Mouse (Mus musculus) forebrain, embryonic 11.5 days (tissue): ENCODE measurements at regions not wholly inside any gene's neighbourhood (a gene's known extent, or its start where the extent isn't known, plus 50 kb on each side); places are given as distances from the start of the nearest gene placed in this dataset.
"Not testable (repeated sequence)": the region's sequence is repeated elsewhere in the genome, so short reads cannot be mapped to it uniquely, and the experiment has no call there.

Source experiments
- ATAC-seq: fragments of 200-750 bp; cut with Nextera tagmentation; replicated peaks from 2 replicates; pipeline ENCODE4 v1.8.0; 2017; ENCODE audit warnings: moderate TSS enrichment; ENCODE audit not compliant: low FRiP score
- DNase-seq: peaks from one replicate; pipeline ENCODE4 v3.0.0-alpha.2; 2017; ENCODE audit warnings: low spot score
- H3K27ac ChIP-seq: fragments of 300-500 bp; sonication (generic); 2 replicates; pipeline ENCODE4 v1.5.1; 2014; ENCODE audit warnings: low read depth, low read length
- H3K27me3 ChIP-seq: fragments of 300-500 bp; sonication (generic); 2 replicates; pipeline ENCODE4 v1.6.1; 2014; ENCODE audit warnings: mild to moderate bottlenecking, low read length, mixed read lengths; ENCODE audit not compliant: control insufficient read depth, insufficient read depth
- H3K36me3 ChIP-seq: fragments of 300-500 bp; sonication (generic); 2 replicates; pipeline ENCODE4 v1.6.1; 2014; ENCODE audit warnings: mild to moderate bottlenecking, low read length, moderate library complexity, mixed read lengths; ENCODE audit not compliant: control insufficient read depth, insufficient read depth
- H3K4me1 ChIP-seq: fragments of 300-500 bp; sonication (generic); replicated peaks from 2 replicates; pipeline ENCODE4 v1.6.1; 2014; ENCODE audit warnings: low read length, mixed read lengths; ENCODE audit not compliant: control insufficient read depth, insufficient read depth
- H3K4me2 ChIP-seq: fragments of 300-500 bp; sonication (generic); 2 replicates; pipeline ENCODE4 v1.6.1; 2014; ENCODE audit warnings: low read depth, mild to moderate bottlenecking, low read length, moderate library complexity, mixed read lengths; ENCODE audit not compliant: severe bottlenecking
- H3K4me3 ChIP-seq: fragments of 300-500 bp; sonication (generic); 2 replicates; pipeline ENCODE4 v1.5.1; 2014; ENCODE audit warnings: low read depth, low read length
- H3K9ac ChIP-seq: fragments of 300-500 bp; sonication (generic); 2 replicates; pipeline ENCODE4 v1.6.1; 2014; ENCODE audit warnings: low read length
- H3K9me3 ChIP-seq: fragments of 300-500 bp; sonication (generic); 2 replicates; pipeline ENCODE4 v1.6.1; 2016; ENCODE audit warnings: low read length, mixed read lengths; ENCODE audit not compliant: control insufficient read depth
- WGBS: fragments of 180-500 bp; shearing (Covaris S2); extraction: QIAGEN DNeasy Blood & Tissue Kit; methylation state at CpG from one replicate; pipeline ENCODE4 v1.1.7; 2014; 5-methylcytosine and 5-hydroxymethylcytosine counted together

DNA sequence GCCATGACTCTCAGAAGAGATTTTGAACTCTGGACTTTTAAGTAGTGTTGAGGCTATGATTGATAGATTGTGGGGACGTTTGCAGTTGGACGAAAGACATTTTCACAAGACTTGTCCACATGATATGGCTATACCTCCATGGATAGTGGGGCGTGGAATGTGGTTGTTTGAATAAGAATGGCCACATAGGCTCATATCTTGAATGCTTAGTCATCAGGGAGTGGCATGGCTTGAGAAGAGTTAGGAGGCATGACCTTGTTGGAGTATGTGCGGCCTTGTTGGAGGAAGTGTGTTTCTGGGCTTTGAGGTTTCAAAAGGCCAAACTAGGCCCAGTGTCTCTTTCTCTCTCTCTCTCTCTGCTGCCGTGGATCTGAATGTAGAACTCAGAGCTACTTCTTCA is 204.7 kb upstream of the Pclo start:
- no peak for DNase-seq
- ATAC-seq: no peak
- Histone ChIP-seq H3K9me3 (no peaks in the 10 kb centered on the region), H3K4me3 (no peak overlapping the region), H3K4me1 (no peaks in the 10 kb centered on the region), H3K4me2 (no peak overlapping the region), H3K27me3 (no peaks in the 10 kb centered on the region), H3K9ac (no peak overlapping the region), H3K36me3 (no peaks in the 10 kb centered on the region), H3K27ac (no peak overlapping the region)
- WGBS: 90% methylated on average over 5 of the region's 5 CpGs

DNA sequence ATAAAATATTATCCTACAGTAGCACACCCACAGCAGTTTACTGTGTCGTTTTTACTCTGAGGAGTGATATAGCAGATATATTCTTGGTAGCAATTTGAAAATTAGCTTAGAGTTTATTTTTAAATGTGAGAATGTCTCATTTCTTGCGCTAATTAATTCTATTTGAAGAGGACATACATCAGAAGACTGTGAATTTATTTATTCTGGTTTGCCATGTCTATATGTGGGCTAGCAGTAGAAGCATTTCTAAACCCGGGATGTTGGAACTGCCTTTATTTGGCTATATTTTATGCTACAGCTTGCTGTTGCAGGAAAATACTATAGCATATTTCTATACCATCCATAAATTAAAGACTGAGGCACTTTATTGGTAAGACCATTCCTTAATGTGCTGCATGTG is 203.0 kb upstream of the Pclo start:
- ATAC-seq: no peak
- H3K36me3 ChIP-seq: no peaks in the 10 kb centered on the region
- H3K4me1 ChIP-seq: no peaks in the 10 kb centered on the region
- H3K9ac ChIP-seq: no peak overlapping the region
- no peak overlapping the region for H3K27ac ChIP-seq
- no peaks in the 10 kb centered on the region for H3K27me3 ChIP-seq
- no peaks in the 10 kb centered on the region for H3K9me3 ChIP-seq
- no peak overlapping the region for H3K4me2 ChIP-seq
- DNase-seq: no peak
- 89% methylated on average over 3 of the region's 3 CpGs for WGBS
- no peak overlapping the region for H3K4me3 ChIP-seq

DNA sequence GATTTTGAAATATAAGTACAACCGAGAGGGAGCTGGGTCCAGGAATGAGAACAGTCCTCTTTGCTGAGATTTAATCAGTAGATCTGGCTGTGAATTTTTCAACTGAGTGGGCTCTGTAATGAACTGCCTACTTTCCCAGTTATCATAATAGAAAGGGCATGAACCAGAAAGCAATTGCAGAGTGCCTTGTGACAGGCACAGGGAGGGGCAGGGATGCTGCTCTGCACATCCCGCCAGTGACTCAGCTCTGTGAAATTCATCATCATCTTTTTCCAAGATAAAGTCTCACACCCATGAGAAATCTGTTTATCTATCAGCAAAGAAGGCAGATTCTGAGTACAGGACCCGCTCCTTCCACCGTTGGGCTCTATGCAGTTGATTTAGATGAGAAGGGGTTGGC is 194.5 kb upstream of the Pclo start:
- ATAC-seq: no peak
- H3K4me3 ChIP-seq: no peak overlapping the region

DNA sequence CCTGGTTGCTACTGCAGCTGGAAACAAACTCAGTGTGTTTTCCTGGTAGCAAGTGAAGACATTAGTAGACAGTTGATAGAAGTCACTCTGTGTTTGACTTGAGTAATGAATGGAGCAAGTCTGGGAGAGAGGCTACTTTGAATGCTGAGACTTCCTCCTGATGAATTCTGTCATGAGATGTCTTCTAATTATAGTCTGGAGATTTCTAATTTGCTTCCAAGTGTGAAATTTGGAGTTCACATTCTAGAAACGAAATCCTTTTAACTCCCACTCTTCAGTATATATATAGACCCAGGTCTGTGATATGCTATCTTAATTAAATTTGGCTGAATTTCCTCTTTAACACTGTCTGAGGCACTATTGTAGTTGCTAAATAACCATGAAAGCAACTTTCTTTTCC is 192.7 kb upstream of the Pclo start:
- Histone ChIP-seq H3K9me3 (no peaks in the 10 kb centered on the region), H3K4me3 (no peak overlapping the region), H3K4me2 (no peak overlapping the region), H3K9ac (no peak overlapping the region), H3K27me3 (no peaks in the 10 kb centered on the region), H3K36me3 (no peaks in the 10 kb centered on the region), H3K4me1 (no peaks in the 10 kb centered on the region), H3K27ac (no peak overlapping the region)
- no peak for ATAC-seq
- WGBS: 74% methylated on average over 1 of the region's 1 CpGs
- no peak for DNase-seq

More for the DNA sequence above, 194.5 kb upstream of the Pclo start:
- WGBS: 93% methylated on average over 4 of the region's 4 CpGs
- Histone ChIP-seq H3K27ac (no peak overlapping the region), H3K9ac (no peak overlapping the region), H3K4me2 (no peak overlapping the region), H3K9me3 (no peaks in the 10 kb centered on the region), H3K27me3 (no peaks in the 10 kb centered on the region), H3K36me3 (no peaks in the 10 kb centered on the region), H3K4me1 (no peaks in the 10 kb centered on the region)
- no peak for DNase-seq

DNA sequence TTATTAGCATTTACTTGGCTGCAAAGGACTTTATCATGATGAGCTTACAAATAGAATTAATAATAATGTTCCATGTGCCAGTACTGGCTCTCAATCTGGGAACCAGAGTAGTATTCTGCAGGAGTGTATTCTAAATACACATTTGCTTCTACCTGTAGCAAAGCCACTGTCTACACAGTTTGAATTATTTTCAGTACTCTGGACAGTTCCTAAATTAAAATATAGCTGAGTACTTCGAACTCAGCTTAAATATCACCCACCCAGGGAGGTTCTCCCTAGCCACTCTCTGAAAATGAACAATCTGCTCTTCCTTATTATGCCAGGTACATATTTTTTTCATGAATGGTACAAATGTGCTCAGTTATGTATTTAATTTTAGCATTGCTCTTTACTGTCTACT is 154.3 kb upstream of the Pclo start:
- DNase-seq (no peak), ATAC-seq (no peak)
- Histone ChIP-seq H3K4me1 (no peaks in the 10 kb centered on the region), H3K4me2 (no peak overlapping the region), H3K4me3 (no peak overlapping the region), H3K27ac (no peak overlapping the region), H3K36me3 (no peaks in the 10 kb centered on the region), H3K9me3 (no peaks in the 10 kb centered on the region), H3K27me3 (no peaks in the 10 kb centered on the region), H3K9ac (no peak overlapping the region)
- 64% methylated on average over 1 of the region's 1 CpGs for WGBS

DNA sequence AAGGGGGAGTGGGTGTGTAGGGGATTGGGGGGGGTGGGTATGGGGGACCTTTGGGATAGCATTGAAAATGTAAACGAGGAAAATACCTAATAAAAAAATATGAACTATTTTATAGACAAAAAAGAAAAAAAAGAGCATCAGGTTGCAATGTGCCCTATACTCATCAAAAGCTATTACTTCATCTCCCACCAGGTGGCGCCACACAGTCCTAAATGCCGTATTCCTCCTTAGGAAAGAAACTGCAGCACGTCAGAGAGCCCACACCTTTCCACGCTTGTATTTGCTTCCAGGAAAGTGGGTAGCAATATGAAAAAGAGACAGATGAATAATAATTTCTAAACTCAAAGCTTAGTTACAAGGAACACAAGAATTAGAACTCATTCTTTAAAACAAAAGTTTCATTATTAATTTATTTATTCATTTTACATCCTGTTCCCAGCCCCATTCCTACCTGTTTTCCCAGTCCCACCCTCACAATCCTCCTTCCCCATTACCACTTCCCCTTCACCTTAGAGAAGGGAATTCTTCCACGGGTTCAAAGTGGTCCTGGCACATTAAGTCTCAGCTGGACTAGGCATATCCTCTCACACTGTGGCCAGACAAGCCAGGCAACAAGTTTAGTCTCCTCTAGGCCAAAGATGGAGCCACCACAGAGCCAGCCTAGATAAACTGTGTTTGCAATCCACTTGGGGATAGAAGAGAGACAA is 125.4 kb upstream of the Pclo start:
- DNase-seq (peak; percentile 76), ATAC-seq (peak; percentile 94)
- no peak overlapping the region for H3K9ac ChIP-seq
- H3K4me3 ChIP-seq: no peak overlapping the region
- no peak overlapping the region for H3K27ac ChIP-seq
- H3K4me1 ChIP-seq: no peaks in the 10 kb centered on the region
- H3K9me3 ChIP-seq: no peaks in the 10 kb centered on the region
- WGBS: 29% methylated on average over 6 of the region's 6 CpGs
- no peaks in the 10 kb centered on the region for H3K27me3 ChIP-seq
- H3K4me2 ChIP-seq: no peak overlapping the region
- no peaks in the 10 kb centered on the region for H3K36me3 ChIP-seq

DNA sequence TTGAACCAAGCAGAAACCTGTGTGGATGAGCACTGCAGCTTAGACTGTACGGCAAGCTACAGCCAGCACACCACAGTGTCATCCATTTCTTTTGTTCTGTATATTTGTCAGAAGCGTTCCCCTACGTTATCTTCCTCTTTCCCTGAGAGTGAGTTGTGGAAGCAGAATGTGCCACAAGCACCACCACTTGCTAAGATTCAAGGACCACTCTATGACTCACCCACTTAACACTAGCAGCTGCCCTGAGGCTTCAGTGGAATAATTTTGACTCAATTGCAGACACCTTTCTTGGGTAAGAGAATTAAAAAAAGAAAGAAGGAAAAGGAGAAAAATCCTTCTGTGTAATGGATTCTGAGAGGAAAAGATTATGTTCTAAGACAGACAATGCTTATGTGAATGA is 122.9 kb upstream of the Pclo start:
- no peaks in the 10 kb centered on the region for H3K36me3 ChIP-seq
- H3K27me3 ChIP-seq: no peaks in the 10 kb centered on the region
- 87% methylated on average over 3 of the region's 3 CpGs for WGBS
- DNase-seq (no peak), ATAC-seq (no peak)
- no peak overlapping the region for H3K4me3 ChIP-seq
- no peak overlapping the region for H3K27ac ChIP-seq
- H3K4me2 ChIP-seq: no peak overlapping the region
- no peaks in the 10 kb centered on the region for H3K4me1 ChIP-seq
- no peak overlapping the region for H3K9ac ChIP-seq
- H3K9me3 ChIP-seq: no peaks in the 10 kb centered on the region

DNA sequence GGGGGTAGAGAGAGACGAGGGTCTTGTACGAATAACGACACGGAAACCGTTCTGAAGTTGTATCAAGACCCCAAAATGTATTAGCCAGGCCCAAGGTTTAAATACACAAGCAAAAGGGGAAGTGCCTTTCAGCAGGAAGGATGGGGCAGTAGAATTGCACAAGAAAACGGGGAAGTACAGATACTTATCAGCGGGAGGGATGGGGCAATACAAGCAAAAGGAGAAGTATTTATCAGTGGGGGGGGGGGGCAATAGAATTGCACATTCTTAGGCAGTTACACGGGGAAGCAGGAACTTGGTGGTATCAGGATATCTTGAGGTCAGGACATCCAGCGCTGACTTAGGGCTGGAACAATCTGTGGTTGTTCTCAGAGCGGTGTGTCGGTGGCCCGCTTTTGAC is 111.3 kb upstream of the Pclo start:
- not testable (repeated sequence) for H3K4me1 ChIP-seq, H3K27me3 ChIP-seq, H3K36me3 ChIP-seq, H3K4me3 ChIP-seq, DNase-seq, ATAC-seq, H3K4me2 ChIP-seq, H3K9ac ChIP-seq, H3K9me3 ChIP-seq, H3K27ac ChIP-seq
- 95% methylated on average over 7 of the region's 12 CpGs for WGBS

DNA sequence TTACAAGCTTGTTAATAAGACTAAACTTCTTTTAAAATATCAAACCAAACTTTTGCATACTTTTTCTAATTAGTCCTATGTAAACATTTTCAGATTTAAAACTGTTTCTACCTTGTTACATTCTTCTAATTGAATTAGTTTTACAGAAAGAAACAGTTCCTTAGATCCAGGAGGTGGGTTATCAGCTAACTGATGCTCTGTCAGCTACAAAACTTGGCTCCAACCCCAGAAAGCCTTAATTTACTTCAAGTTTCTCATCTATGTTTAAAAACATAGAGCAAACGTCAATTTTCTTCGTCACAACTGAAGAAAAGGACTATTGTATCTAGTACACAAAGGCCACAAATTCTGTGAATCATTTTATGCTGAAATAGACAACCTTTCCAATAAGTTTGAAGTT is 110.4 kb upstream of the Pclo start:
- no peak for ATAC-seq
- no peak overlapping the region for H3K4me3 ChIP-seq
- H3K4me2 ChIP-seq: no peak overlapping the region
- no peak overlapping the region for H3K27ac ChIP-seq
- no peaks in the 10 kb centered on the region for H3K9me3 ChIP-seq
- H3K36me3 ChIP-seq: no peaks in the 10 kb centered on the region
- whole genome bisulfite sequencing: 85% methylated on average over 2 of the region's 2 CpGs
- no peak overlapping the region for H3K9ac ChIP-seq
- no peak for DNase-seq
- no peaks in the 10 kb centered on the region for H3K4me1 ChIP-seq
- no peaks in the 10 kb centered on the region for H3K27me3 ChIP-seq
